Mouse (Mus musculus): ENCODE measurements at regions not wholly inside any gene's neighbourhood (a gene's known extent, or its start where the extent isn't known, plus 50 kb on each side); places are given as distances from the start of the nearest gene placed in this dataset.

- no peak for DNase-seq
Measured at GRCm38 (mm10) chr4:56619054-56619453, 120.8 kb upstream of the Gm26657 start.

GRCm38 (mm10) chr4:56618433-56618832, 121.4 kb upstream of the Gm26657 start:
- DNase-seq: no peak

GRCm38 (mm10) chr4:56617661-56618360, 122.1 kb upstream of the Gm26657 start:
- DNase-seq: no peak

- no peak for DNase-seq
Measured at GRCm38 (mm10) chr4:56612325-56612724, 127.5 kb upstream of the Gm26657 start.

- no peak for DNase-seq
Measured at GRCm38 (mm10) chr4:56611751-56612150, 128.1 kb upstream of the Gm26657 start.

GRCm38 (mm10) chr4:56610273-56610672, 129.6 kb upstream of the Gm26657 start:
- DNase-seq: no peak

- no peak for DNase-seq
Measured at GRCm38 (mm10) chr4:56608701-56609100, 131.2 kb upstream of the Gm26657 start.

- no peak for DNase-seq
Measured at GRCm38 (mm10) chr4:56598398-56598797, 141.5 kb upstream of the Gm26657 start.

- DNase-seq: no peak
Measured at GRCm38 (mm10) chr4:56597931-56598330, 141.9 kb upstream of the Gm26657 start.

- no peak for DNase-seq
Measured at GRCm38 (mm10) chr4:56582405-56582804, 157.5 kb upstream of the Gm26657 start.

GRCm38 (mm10) chr4:56576837-56577548, 162.9 kb upstream of the Gm26657 start:
- DNase-seq: no peak

GRCm38 (mm10) chr4:56552126-56552525, 187.7 kb upstream of the Gm26657 start:
- no peak for DNase-seq

- no peak for DNase-seq
Measured at GRCm38 (mm10) chr4:56533344-56533985, 206.4 kb upstream of the Gm26657 start.

GRCm38 (mm10) chr4:56532921-56533320, 206.9 kb upstream of the Gm26657 start:
- no peak for DNase-seq

GRCm38 (mm10) chr4:56528571-56528970, 211.3 kb upstream of the Gm26657 start:
- DNase-seq: no peak

GRCm38 (mm10) chr4:56524430-56524985, 215.4 kb upstream of the Gm26657 start:
- peak; percentile 6 for DNase-seq

GRCm38 (mm10) chr4:56507770-56508169, 232.1 kb upstream of the Gm26657 start:
- DNase-seq: no peak

GRCm38 (mm10) chr4:56506786-56507185, 233.1 kb upstream of the Gm26657 start:
- DNase-seq: no peak

- no peak for DNase-seq
Measured at GRCm38 (mm10) chr4:56506067-56506466, 233.8 kb upstream of the Gm26657 start.

- peak; percentile 65 for DNase-seq
Measured at GRCm38 (mm10) chr4:56492537-56493221, 247.2 kb upstream of the Gm26657 start.

GRCm38 (mm10) chr4:56489361-56489760, 250.5 kb upstream of the Gm26657 start:
- DNase-seq: no peak

- no peak for DNase-seq
Measured at GRCm38 (mm10) chr4:56483708-56484107, 256.2 kb upstream of the Gm26657 start.

GRCm38 (mm10) chr4:56456788-56457187, 283.1 kb upstream of the Gm26657 start:
- no peak for DNase-seq

Data from right cerebral cortex, postnatal 25 days (tissue).